Mouse (Mus musculus) midbrain, embryonic 13.5 days (tissue): ENCODE measurements around the gene Plekhb2. TPM values are rescaled to one million over a fixed set of nuclear protein-coding genes. Genes with fewer than 3 reads are reported as not detected.

ENCODE experiments used
- ATAC-seq: fragments of 200-750 bp; cut with Nextera tagmentation; 2 replicates; pipeline ENCODE4 v1.8.0; 2017; ENCODE audit warnings: mild to moderate bottlenecking, moderate TSS enrichment, moderate library complexity
- H3K27ac ChIP-seq: fragments of 300-500 bp; sonication (generic); 2 replicates; pipeline ENCODE4 v1.5.1; 2015; ENCODE audit warnings: inconsistent platforms, mild to moderate bottlenecking, moderate library complexity
- H3K27me3 ChIP-seq: fragments of 300-500 bp; sonication (generic); 2 replicates; pipeline ENCODE4 v1.6.1; 2015; ENCODE audit warnings: mild to moderate bottlenecking, inconsistent platforms
- H3K36me3 ChIP-seq: fragments of 300-500 bp; sonication (generic); 2 replicates; pipeline ENCODE4 v1.6.1; 2015; ENCODE audit warnings: mild to moderate bottlenecking, inconsistent platforms
- H3K4me1 ChIP-seq: fragments of 300-500 bp; sonication (generic); replicated peaks from 2 replicates; pipeline ENCODE4 v1.6.1; 2015; ENCODE audit warnings: inconsistent platforms
- H3K4me2 ChIP-seq: fragments of 300-500 bp; sonication (generic); replicated peaks from 2 replicates; pipeline ENCODE4 v1.6.1; 2015; ENCODE audit warnings: moderate library complexity, mild to moderate bottlenecking, inconsistent platforms
- H3K4me3 ChIP-seq: fragments of 300-500 bp; sonication (generic); replicated peaks from 2 replicates; pipeline ENCODE4 v1.5.1; 2015; ENCODE audit warnings: mild to moderate bottlenecking, inconsistent platforms
- H3K9ac ChIP-seq: fragments of 300-500 bp; sonication (generic); replicated peaks from 2 replicates; pipeline ENCODE4 v1.6.1; 2015; ENCODE audit warnings: mild to moderate bottlenecking, inconsistent platforms
- H3K9me3 ChIP-seq: fragments of 300-500 bp; sonication (generic); 2 replicates; pipeline ENCODE4 v1.6.1; 2016; ENCODE audit warnings: mild to moderate bottlenecking, inconsistent platforms
- WGBS: fragments of 180-500 bp; shearing (Covaris S2); methylation state at CpG from one replicate; pipeline ENCODE4 v1.1.7; 2015; 5-methylcytosine and 5-hydroxymethylcytosine counted together
- polyA plus RNA-seq: library from polyadenylated mRNA; unstranded; fragments of >200 nt; fragmentation: Nextera tagmentation; extraction: Ambion mirVana; gene quantifications from 2 replicates; pipeline ENCODE4 v1.2.1, GENCODE M21; 2015

The Plekhb2 gene
- polyA plus RNA-seq, 1 experiment from 2014 or later, result 62.7 TPM

GRCm38 (mm10) chr1:34837951-34838689, 11.7 kb upstream of the Plekhb2 start:
- H3K27ac ChIP-seq, result no peak overlapping the region
- no peak for ATAC-seq
- peaks cover 51% of the 10 kb centered on the region for H3K4me1 ChIP-seq
- H3K4me2 ChIP-seq, result no peak overlapping the region
- H3K4me3 ChIP-seq, result no peak overlapping the region
- 54% methylated on average over 6 of the region's 6 CpGs for WGBS
- no peaks in the 10 kb centered on the region for H3K27me3 ChIP-seq
- no peak overlapping the region for H3K9ac ChIP-seq
- peaks cover 28% of the 10 kb centered on the region for H3K36me3 ChIP-seq
- no peaks in the 10 kb centered on the region for H3K9me3 ChIP-seq

- Histone ChIP-seq H3K36me3 (peaks cover 23% of the 10 kb centered on the region), H3K4me1 (peaks cover 57% of the 10 kb centered on the region), H3K9me3 (no peaks in the 10 kb centered on the region), H3K4me2 (peak overlapping the region; percentile 24), H3K27me3 (no peaks in the 10 kb centered on the region), H3K4me3 (peak overlapping the region; percentile 5; the same call in 1 of the 2 replicates), H3K27ac (no peak overlapping the region), H3K9ac (no peak overlapping the region)
- no peak for ATAC-seq
- 69% methylated on average over 12 of the region's 12 CpGs for WGBS
Observed at GRCm38 (mm10) chr1:34839241-34839640, 10.5 kb upstream of the Plekhb2 start.

- Histone ChIP-seq H3K4me3 (peak overlapping the region; percentile 70), H3K4me2 (peak overlapping the region; percentile 91), H3K4me1 (peaks cover 49% of the 10 kb centered on the region), H3K36me3 (peaks cover 4% of the 10 kb centered on the region; the same call in 1 of the 2 replicates), H3K9ac (peak overlapping the region; percentile 93), H3K9me3 (no peaks in the 10 kb centered on the region), H3K27me3 (no peaks in the 10 kb centered on the region), H3K27ac (peak overlapping the region; percentile 97)
- 2% methylated on average over 12 of the region's 12 CpGs for WGBS
- no peak for ATAC-seq
Observed at GRCm38 (mm10) chr1:34841709-34842388, 7.9 kb upstream of the Plekhb2 start.

- H3K4me1 ChIP-seq, result peaks cover 43% of the 10 kb centered on the region
- peak overlapping the region; percentile 93 for H3K9ac ChIP-seq
- peak; percentile 94 for ATAC-seq
- no peaks in the 10 kb centered on the region for H3K27me3 ChIP-seq
- peak overlapping the region; percentile 91 for H3K4me2 ChIP-seq
- peak overlapping the region; percentile 97 for H3K27ac ChIP-seq
- peak overlapping the region; percentile 70 for H3K4me3 ChIP-seq
- H3K36me3 ChIP-seq, result peaks cover 4% of the 10 kb centered on the region; the same call in 1 of the 2 replicates
- under 1% methylated on average over 34 of the region's 51 CpGs for WGBS
- H3K9me3 ChIP-seq, result no peaks in the 10 kb centered on the region
Observed at GRCm38 (mm10) chr1:34842389-34842861, 7.4 kb upstream of the Plekhb2 start.

GRCm38 (mm10) chr1:34842887-34843618, 6.7 kb upstream of the Plekhb2 start, which contains the start of gene Fam168b:
Gene Fam168b (minus strand): TSS chr1:34843065.
- peaks cover 4% of the 10 kb centered on the region; the same call in 1 of the 2 replicates for H3K36me3 ChIP-seq
- WGBS, result under 1% methylated on average over 58 of the region's 59 CpGs
- H3K27me3 ChIP-seq, result no peaks in the 10 kb centered on the region
- H3K4me3 ChIP-seq, result peak within 1 kb of the TSS; percentile 70
- no peaks in the 10 kb centered on the region for H3K9me3 ChIP-seq
- peaks cover 39% of the 10 kb centered on the region for H3K4me1 ChIP-seq
- H3K4me2 ChIP-seq, result peak within 1 kb of the TSS; percentile 91
- H3K9ac ChIP-seq, result peak within 1 kb of the TSS; percentile 93
- ATAC-seq, result peak; percentile 94
- H3K27ac ChIP-seq, result peak within 1 kb of the TSS; percentile 97

GRCm38 (mm10) chr1:34847070-34847469, 2.7 kb upstream of the Plekhb2 start:
- Histone ChIP-seq H3K9me3 (no peaks in the 10 kb centered on the region), H3K36me3 (no peaks in the 10 kb centered on the region), H3K27ac (no peak overlapping the region), H3K4me3 (no peak overlapping the region), H3K4me1 (peaks cover 29% of the 10 kb centered on the region), H3K27me3 (no peaks in the 10 kb centered on the region), H3K4me2 (no peak overlapping the region), H3K9ac (no peak overlapping the region)
- WGBS, result 90% methylated on average over 3 of the region's 3 CpGs
- ATAC-seq, result no peak

- peak; percentile 83 for ATAC-seq
- peak overlapping the region; percentile 81 for H3K4me3 ChIP-seq
- H3K27ac ChIP-seq, result no peak overlapping the region
- no peaks in the 10 kb centered on the region for H3K36me3 ChIP-seq
- H3K4me2 ChIP-seq, result peak overlapping the region; percentile 65
- H3K4me1 ChIP-seq, result peaks cover 36% of the 10 kb centered on the region
- H3K27me3 ChIP-seq, result no peaks in the 10 kb centered on the region
- no peaks in the 10 kb centered on the region for H3K9me3 ChIP-seq
- 37% methylated on average over 11 of the region's 11 CpGs for WGBS
- H3K9ac ChIP-seq, result peak overlapping the region; percentile 90
Observed at GRCm38 (mm10) chr1:34850343-34851136, 764 bp downstream of the Plekhb2 start.

- ATAC-seq, result no peak
- Histone ChIP-seq H3K4me2 (peak overlapping the region; percentile 65), H3K27ac (no peak overlapping the region), H3K9me3 (no peaks in the 10 kb centered on the region), H3K9ac (peak overlapping the region; percentile 46), H3K36me3 (no peaks in the 10 kb centered on the region), H3K27me3 (no peaks in the 10 kb centered on the region), H3K4me3 (no peak overlapping the region), H3K4me1 (peaks cover 36% of the 10 kb centered on the region)
- 72% methylated on average over 6 of the region's 6 CpGs for WGBS
Observed at GRCm38 (mm10) chr1:34851562-34851961, 1.8 kb downstream of the Plekhb2 start.

- H3K4me3 ChIP-seq, result no peak overlapping the region
- H3K36me3 ChIP-seq, result no peaks in the 10 kb centered on the region
- H3K4me2 ChIP-seq, result peak overlapping the region; percentile 65; the same call in 1 of the 2 replicates
- 86% methylated on average over 11 of the region's 11 CpGs for WGBS
- peaks cover 36% of the 10 kb centered on the region for H3K4me1 ChIP-seq
- H3K27ac ChIP-seq, result no peak overlapping the region
- no peak for ATAC-seq
- H3K9me3 ChIP-seq, result no peaks in the 10 kb centered on the region
- H3K27me3 ChIP-seq, result no peaks in the 10 kb centered on the region
- peak overlapping the region; percentile 36 for H3K9ac ChIP-seq
Observed at GRCm38 (mm10) chr1:34852116-34852878, 2.5 kb downstream of the Plekhb2 start.

- Histone ChIP-seq H3K4me2 (no peak overlapping the region), H3K27me3 (no peaks in the 10 kb centered on the region), H3K27ac (no peak overlapping the region), H3K36me3 (no peaks in the 10 kb centered on the region), H3K9me3 (no peaks in the 10 kb centered on the region), H3K9ac (no peak overlapping the region), H3K4me3 (no peak overlapping the region), H3K4me1 (peaks cover 36% of the 10 kb centered on the region)
- WGBS, result 91% methylated on average over 2 of the region's 2 CpGs
- ATAC-seq, result no peak
Observed at GRCm38 (mm10) chr1:34853786-34854185, 4.0 kb downstream of the Plekhb2 start.
